Mouse (Mus musculus): ENCODE measurements around the gene Sema3b.

DNA sequence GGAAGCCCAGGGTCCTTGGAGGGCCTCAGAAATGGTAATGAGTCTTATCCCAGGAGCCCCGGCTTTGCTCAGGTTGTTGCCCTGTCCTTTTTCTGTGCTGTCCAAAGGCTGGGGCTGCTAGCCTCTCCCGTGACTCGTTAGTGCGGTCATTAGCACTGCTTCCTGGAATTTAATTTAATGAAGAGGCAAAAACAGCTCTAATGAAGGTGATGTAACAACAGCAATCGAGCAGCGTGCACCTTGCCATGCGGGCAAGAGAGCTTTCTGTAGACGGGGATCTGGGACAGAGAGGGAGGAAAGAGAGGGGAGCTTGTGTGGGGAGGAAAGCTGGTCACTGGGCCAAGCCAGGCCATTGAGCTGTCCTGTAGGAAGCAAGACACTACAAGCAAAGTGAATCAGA, 32.6 kb upstream of the Sema3b start:
- no peak for TF ChIP-seq POLR2A (IDR thresholded peaks at IDR 0.05; ENCODE audit: extremely low read depth, insufficient read depth, low read length)
- no peak for TF ChIP-seq CTCF (IDR thresholded peaks at IDR 0.05; ENCODE audit: low read depth, low read length)

Measured in liver, adult 2 months (tissue).